Mouse (Mus musculus) frontal cortex, postnatal 10 days (tissue): ENCODE results near the gene Asic3.

Source experiments
- DNase-seq, 2 experiments: peaks; one replicate each; pipeline ENCODE4 v3.0.0; 2022; ENCODE audit warnings: low spot score in 2 of 2, mixed read lengths in 1 of 2

Asic3 gene

DNA sequence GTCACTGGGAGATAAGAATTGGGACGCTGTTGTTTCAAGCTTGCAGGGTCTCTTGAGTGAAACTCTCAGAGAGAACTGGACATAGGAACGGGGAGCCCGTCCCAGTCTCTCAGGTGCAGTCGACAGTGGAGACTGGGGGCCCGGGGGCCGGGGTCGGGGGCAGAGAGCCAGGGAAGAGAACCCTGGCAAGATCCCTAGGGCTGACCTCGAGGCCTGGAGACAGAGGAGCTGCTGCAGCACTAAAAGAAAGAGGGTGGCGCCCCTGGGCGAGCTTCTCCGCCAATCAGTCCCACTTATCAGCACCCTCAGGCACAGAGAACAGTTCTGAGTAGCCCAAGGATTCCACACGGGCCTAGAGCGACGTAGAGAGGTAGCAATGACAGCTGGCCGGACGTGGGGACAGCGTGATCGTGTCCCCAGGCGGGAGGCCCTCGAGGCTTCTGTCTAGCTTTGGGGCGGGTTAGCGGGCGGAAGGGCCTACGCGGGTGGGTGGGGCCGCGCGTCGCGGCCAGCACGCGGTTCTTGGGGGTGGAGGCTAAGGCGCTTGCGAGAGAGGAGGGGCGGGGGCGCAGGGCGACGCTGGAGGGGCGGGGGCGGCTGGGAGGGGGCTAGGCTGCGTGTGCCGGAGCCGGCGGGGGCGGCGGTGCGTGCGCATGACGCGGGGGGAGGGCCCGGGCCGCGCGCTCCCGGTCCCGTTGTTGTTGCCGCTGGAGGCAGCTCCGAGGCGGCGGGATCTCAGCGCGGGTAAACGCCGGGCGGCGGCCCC lies 38.3 kb downstream of the Asic3 start:
- DNase-seq = peak; percentile 84 to 89

- peak in 1 of 2 experiments; percentile 58 for DNase-seq
These were observed 39.0 kb downstream of the Asic3 start, which contains the start of gene Agap3 for GRCm38 (mm10) chr5:24452030-24452690. Agap3 (plus strand) TSS chr5:24452177.

DNA sequence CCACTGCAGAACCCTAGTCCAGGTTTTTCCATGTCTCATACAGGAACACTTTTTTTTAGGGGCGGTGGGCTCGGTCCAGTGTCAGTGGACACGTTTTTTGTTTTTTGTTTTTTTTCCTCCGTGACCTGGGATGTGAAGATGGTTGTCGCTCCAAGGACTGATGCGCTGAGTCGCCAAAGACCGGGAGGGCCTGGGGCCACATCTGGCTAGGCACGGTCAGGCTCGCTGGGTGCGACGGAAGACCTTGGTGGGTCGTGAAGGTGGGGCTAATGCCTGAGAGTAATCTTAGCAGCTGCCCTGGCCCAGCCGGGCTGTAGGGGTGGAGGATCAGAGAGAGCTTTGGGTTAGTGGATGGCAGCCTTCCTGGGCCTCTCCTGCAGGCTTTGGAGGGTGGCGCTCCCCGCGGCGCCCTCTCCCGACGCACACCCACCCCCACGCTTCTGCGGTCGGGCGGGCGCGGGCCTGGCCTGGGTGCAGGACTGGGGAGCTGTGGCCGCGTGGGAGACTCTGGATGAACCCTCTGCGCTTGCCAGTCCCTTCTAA lies 39.6 kb downstream of the Asic3 start:
- peak in 1 of 2 experiments; percentile 51 for DNase-seq

DNA sequence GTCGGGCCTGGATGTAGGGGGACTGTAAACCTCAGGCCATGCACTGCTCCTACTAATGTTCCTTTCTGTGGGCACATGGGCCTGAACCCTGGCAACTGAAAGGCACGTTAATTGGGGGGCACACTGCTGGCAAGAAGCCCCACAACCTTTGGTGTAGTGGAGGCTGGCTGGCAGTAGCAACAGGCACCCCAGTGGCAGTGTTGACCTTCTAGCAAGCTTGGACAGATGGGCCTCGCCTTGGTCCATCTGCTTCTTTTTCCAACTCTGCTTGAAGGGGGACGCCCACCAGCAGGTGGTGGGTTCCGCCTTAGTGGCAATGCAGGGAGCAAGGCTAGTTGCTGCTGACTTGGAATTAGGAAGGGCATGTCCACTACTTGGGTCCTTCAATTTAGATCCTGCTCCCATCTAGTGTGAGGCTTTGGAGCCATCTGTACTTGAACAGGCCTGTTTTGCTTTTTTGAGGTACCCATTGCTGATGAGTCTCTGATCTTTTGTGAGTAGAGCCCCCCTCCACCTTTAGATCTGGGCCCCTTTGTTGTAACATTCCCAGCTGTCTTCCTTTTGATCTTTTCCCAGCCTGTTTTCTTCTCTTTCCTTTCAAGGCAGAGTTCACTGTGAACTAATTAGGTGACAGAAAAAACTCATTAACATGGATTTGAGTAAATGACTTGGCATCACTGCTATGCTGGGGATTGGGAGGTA lies 40.2 kb downstream of the Asic3 start:
- DNase-seq = peak in 1 of 2 experiments; percentile 43

GRCm38 (mm10) chr5:24453985-24454303 lies 40.8 kb downstream of the Asic3 start:
- DNase-seq = no peak

- DNase-seq = no peak
These were observed 41.9 kb downstream of the Asic3 start for GRCm38 (mm10) chr5:24455076-24455475.

GRCm38 (mm10) chr5:24455613-24456012 lies 42.4 kb downstream of the Asic3 start:
- no peak for DNase-seq

DNA sequence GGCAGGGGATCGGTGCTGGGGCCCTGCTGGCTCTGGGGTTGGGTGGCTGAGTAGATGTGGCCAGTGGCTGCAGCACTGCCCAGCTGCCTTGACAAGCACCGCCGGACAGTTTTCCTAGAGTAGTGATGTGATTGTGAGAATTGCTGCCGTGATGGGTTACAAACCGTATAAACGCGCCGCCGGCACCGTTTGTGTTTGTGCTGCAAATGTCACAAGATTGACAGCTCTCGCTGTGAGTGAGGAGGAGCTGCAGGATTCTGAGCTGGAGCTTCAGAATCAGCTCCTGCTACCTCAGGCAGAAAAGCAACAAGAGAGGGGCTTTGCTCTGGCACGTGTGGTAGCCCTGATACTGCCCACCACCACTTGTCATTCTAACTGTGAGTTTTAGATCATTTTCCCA lies 53.6 kb downstream of the Asic3 start:
- DNase-seq = no peak
